Mouse (Mus musculus) limb, embryonic 14.5 days (tissue): ENCODE measurements at regions not wholly inside any gene's neighbourhood (a gene's known extent, or its start where the extent isn't known, plus 50 kb on each side); places are given as distances from the start of the nearest gene placed in this dataset.

Experiments used
- ATAC-seq: fragments of 200-750 bp; cut with Nextera tagmentation; 2 replicates; pipeline ENCODE4 v1.8.0; 2017; ENCODE audit warnings: low read depth, moderate number of reproducible peaks, moderate TSS enrichment; ENCODE audit not compliant: low FRiP score
- DNase-seq: peaks from one replicate; pipeline ENCODE4 v3.0.0-alpha.2; 2015; ENCODE audit warnings: low spot score
- H3K27ac ChIP-seq: fragments of 300-500 bp; sonication (generic); replicated peaks from 2 replicates; pipeline ENCODE4 v1.5.1; 2014; ENCODE audit warnings: low read depth, mild to moderate bottlenecking, low read length, moderate library complexity, mixed read lengths
- H3K27me3 ChIP-seq: fragments of 300-500 bp; sonication (generic); 2 replicates; pipeline ENCODE4 v1.6.1; 2014; ENCODE audit warnings: low read length, mixed read lengths; ENCODE audit not compliant: control insufficient read depth, insufficient read depth
- H3K36me3 ChIP-seq: fragments of 300-500 bp; sonication (generic); 2 replicates; pipeline ENCODE4 v1.6.1; 2014; ENCODE audit warnings: mild to moderate bottlenecking, low read length, moderate library complexity, mixed read lengths; ENCODE audit not compliant: control insufficient read depth, insufficient read depth
- H3K4me1 ChIP-seq: fragments of 300-500 bp; sonication (generic); 2 replicates; pipeline ENCODE4 v1.6.1; 2014; ENCODE audit warnings: antibody characterized with exemption, low read length, mixed read lengths; ENCODE audit not compliant: control insufficient read depth, insufficient read depth
- H3K4me2 ChIP-seq: fragments of 300-500 bp; sonication (generic); replicated peaks from 2 replicates; pipeline ENCODE4 v1.6.1; 2014; ENCODE audit warnings: low read depth, mild to moderate bottlenecking, low read length, moderate library complexity; ENCODE audit not compliant: severe bottlenecking
- H3K4me3 ChIP-seq: fragments of 300-500 bp; sonication (generic); replicated peaks from 2 replicates; pipeline ENCODE4 v1.5.1; 2014; ENCODE audit warnings: low read length
- H3K9ac ChIP-seq: fragments of 300-500 bp; sonication (generic); 2 replicates; pipeline ENCODE4 v1.6.1; 2014; ENCODE audit warnings: mild to moderate bottlenecking, low read depth, low read length, moderate library complexity; ENCODE audit not compliant: severe bottlenecking
- H3K9me3 ChIP-seq: fragments of 300-500 bp; sonication (generic); 2 replicates; pipeline ENCODE4 v1.6.1; 2016; ENCODE audit warnings: low read length; ENCODE audit not compliant: control insufficient read depth
- POLR2A ChIP-seq: fragments of 200-500 bp; IDR thresholded peaks from 2 replicates; pipeline ENCODE4 v1.8.0; 2012; ENCODE audit warnings: inconsistent platforms, mild to moderate bottlenecking, moderate library complexity, borderline replicate concordance; ENCODE audit not compliant: insufficient read depth, insufficient read length; ENCODE audit errors: extremely low read depth
- WGBS: fragments of 180-500 bp; shearing (Covaris S2); extraction: QIAGEN DNeasy Blood & Tissue Kit; methylation state at CpG from one replicate; pipeline ENCODE4 v1.1.7; 2014; 5-methylcytosine and 5-hydroxymethylcytosine counted together

DNA sequence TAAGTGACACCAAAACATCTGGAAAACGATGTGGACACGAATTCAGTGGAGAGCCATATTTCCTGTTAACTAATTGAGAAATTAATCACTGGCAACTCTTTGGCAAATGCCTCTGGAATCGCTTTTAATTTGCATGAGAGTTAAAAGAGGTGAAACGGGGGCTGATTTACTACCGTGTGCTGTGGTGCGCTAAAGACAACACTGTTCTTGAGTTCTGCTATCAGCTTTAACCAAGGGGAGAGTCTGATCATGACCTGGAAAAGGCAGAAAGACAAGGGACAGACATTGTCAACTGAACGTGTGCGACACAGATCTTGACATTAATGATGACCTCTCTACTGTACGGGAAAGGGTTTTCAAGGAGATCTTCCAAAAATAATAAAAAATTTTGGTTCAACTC lies 152.8 kb upstream of the Fat1 start:
- Histone ChIP-seq H3K4me2 (no peak overlapping the region), H3K9me3 (no peaks in the 10 kb centered on the region), H3K36me3 (no peaks in the 10 kb centered on the region), H3K27me3 (no peaks in the 10 kb centered on the region), H3K9ac (no peak overlapping the region), H3K4me3 (no peak overlapping the region), H3K27ac (no peak overlapping the region), H3K4me1 (no peaks in the 10 kb centered on the region)
- ATAC-seq (no peak), DNase-seq (no peak)
- WGBS, result 67% methylated on average over 9 of the region's 9 CpGs
- TF ChIP-seq POLR2A, result no peak

DNA sequence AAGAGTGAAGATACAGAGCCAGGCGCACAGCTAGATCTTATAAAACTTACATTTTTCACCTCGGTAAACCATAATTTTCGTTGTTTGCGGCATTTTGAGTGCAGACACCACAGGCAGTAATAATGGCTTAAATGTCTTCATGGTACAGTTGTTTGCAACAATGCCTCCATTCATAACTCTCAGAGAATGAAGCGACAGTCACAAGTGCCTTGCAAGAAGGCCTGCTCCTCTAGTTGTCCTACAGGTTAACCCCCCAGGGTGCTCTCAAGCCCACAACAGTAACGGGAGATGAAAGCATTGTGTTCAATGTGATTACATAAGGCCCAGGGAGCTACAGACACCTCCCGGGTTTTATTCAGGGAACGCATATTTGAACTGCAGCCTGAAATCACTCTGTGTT lies 150.1 kb upstream of the Fat1 start:
- H3K9ac ChIP-seq, result no peak overlapping the region
- H3K36me3 ChIP-seq, result no peaks in the 10 kb centered on the region
- H3K27me3 ChIP-seq, result no peaks in the 10 kb centered on the region
- H3K9me3 ChIP-seq, result no peaks in the 10 kb centered on the region
- WGBS, result 77% methylated on average over 8 of the region's 8 CpGs
- TF ChIP-seq POLR2A, result no peak
- no peak for DNase-seq
- no peaks in the 10 kb centered on the region for H3K4me1 ChIP-seq
- H3K27ac ChIP-seq, result no peak overlapping the region
- no peak overlapping the region for H3K4me2 ChIP-seq
- no peak for ATAC-seq
- no peak overlapping the region for H3K4me3 ChIP-seq

DNA sequence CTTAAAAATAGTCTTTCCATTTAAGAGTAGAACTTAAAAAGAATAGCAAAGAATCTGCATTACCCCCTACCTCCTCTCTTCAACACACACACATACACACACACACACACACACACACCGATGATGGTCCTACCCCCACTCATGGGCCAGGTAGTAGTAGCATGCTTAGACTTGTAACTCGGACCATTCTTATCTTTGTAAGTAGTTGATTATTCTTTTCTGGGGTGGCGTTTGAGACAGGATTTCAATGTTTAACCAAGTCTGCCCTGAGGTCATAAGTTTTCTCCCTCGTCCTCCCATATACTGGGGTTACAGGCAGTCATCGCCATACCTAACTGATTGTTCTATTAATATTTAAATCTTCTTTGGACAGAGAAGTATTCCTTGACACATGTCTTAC lies 148.5 kb upstream of the Fat1 start:
- Histone ChIP-seq H3K9ac (no peak overlapping the region), H3K4me1 (no peaks in the 10 kb centered on the region), H3K36me3 (no peaks in the 10 kb centered on the region), H3K9me3 (no peaks in the 10 kb centered on the region), H3K4me3 (no peak overlapping the region), H3K4me2 (no peak overlapping the region), H3K27ac (no peak overlapping the region), H3K27me3 (no peaks in the 10 kb centered on the region)
- DNase-seq, result no peak
- no peak for TF ChIP-seq POLR2A
- no peak for ATAC-seq
- 74% methylated on average over 5 of the region's 5 CpGs for WGBS

DNA sequence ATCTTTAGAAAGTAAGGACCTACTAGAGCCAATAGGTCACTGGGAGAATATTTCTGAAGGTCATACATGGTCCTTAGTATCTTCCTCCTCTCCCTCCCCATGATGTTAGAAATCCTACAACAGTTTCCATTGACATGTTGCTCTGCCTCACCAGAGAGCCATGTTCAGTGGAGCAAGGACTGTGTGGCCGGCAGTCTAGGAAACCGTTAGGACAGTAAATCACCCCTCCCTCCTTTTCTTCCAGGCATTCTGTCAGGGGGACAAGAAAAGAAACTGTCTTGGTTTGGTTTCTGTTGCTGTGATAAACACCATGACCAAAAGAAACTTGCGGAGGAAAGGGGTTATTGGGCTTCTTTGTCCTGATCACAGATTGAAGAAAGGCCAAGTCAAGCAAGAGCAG lies 147.0 kb upstream of the Fat1 start:
- no peaks in the 10 kb centered on the region for H3K27me3 ChIP-seq
- H3K27ac ChIP-seq, result no peak overlapping the region
- 81% methylated on average over 3 of the region's 3 CpGs for WGBS
- DNase-seq (no peak), ATAC-seq (no peak)
- H3K4me1 ChIP-seq, result no peaks in the 10 kb centered on the region
- H3K4me3 ChIP-seq, result no peak overlapping the region
- H3K9ac ChIP-seq, result no peak overlapping the region
- TF ChIP-seq POLR2A, result no peak
- H3K9me3 ChIP-seq, result no peaks in the 10 kb centered on the region
- no peak overlapping the region for H3K4me2 ChIP-seq
- no peaks in the 10 kb centered on the region for H3K36me3 ChIP-seq

DNA sequence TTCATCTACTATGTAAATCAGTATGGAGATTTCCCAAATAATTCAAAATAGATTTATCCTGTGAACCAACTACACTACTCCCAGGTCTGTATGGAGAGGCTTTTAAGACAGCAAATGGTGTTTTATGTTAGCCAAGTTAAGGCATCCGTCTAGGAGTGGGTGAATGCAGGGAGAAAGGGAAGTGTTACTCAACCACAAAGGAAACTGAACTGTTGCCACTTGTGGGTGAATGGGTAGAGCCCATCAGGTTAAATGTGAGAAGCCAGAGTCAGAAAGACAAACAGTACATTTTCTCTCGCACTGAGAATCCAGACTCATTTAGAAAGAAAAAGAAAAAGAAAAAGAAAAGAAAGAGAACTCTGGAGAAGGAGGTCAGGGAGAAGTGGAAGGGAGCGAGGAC lies 135.7 kb upstream of the Fat1 start:
- no peak overlapping the region for H3K4me2 ChIP-seq
- no peak for TF ChIP-seq POLR2A
- 0 out of 2 replicates have a peak, but pooled peaks cover 5% of the 10 kb centered on the region for H3K4me1 ChIP-seq
- H3K27me3 ChIP-seq, result no peaks in the 10 kb centered on the region
- no peak for DNase-seq
- H3K4me3 ChIP-seq, result no peak overlapping the region
- no peak overlapping the region for H3K9ac ChIP-seq
- H3K27ac ChIP-seq, result no peak overlapping the region
- WGBS, result 77% methylated on average over 3 of the region's 3 CpGs
- ATAC-seq, result no peak
- no peaks in the 10 kb centered on the region for H3K9me3 ChIP-seq
- H3K36me3 ChIP-seq, result no peaks in the 10 kb centered on the region

DNA sequence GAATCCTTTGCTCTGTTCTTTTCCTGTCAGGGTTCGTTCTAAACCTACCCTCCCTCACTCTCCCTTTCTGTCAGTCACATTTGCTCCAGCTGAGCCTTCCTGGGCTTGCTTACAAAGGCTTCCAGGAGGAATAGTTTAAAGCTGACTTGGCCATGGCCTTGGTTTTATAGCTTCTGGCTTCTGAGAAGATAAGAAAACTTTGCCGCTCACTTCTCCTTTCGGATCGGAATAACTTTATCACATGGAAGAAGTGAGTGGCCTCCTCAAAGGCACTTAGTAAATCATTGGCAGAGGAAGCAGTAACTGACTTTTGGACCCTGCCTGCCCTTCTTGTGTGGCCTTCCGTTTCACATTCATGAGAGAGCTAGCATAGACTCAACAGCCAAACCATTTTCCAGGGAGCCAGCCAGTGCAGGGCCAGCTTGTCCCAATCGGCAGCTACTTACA lies 134.4 kb upstream of the Fat1 start:
- TF ChIP-seq POLR2A, result no peak
- Histone ChIP-seq H3K4me1 (0 out of 2 replicates have a peak, but pooled peaks cover 5% of the 10 kb centered on the region), H3K27me3 (no peaks in the 10 kb centered on the region), H3K4me2 (no peak overlapping the region), H3K9ac (no peak overlapping the region), H3K36me3 (no peaks in the 10 kb centered on the region), H3K4me3 (no peak overlapping the region), H3K9me3 (no peaks in the 10 kb centered on the region), H3K27ac (no peak overlapping the region)
- DNase-seq (no peak), ATAC-seq (no peak)
- 31% methylated on average over 6 of the region's 6 CpGs for WGBS
